Mouse (Mus musculus): ENCODE results near the gene Usp20.

The Usp20 gene

GRCm38 (mm10) chr2:30985111-30986020 is 3.3 kb downstream of the Usp20 start:
- peak in 1 of 2 experiments; percentile 24 for DNase-seq (ENCODE audit: low spot score in 2 of 2)

GRCm38 (mm10) chr2:30990221-30990620 is 8.1 kb downstream of the Usp20 start:
- no peak for DNase-seq (ENCODE audit: low spot score in 2 of 2)

- no peak for DNase-seq (ENCODE audit: low spot score in 2 of 2)
These were observed 12.8 kb downstream of the Usp20 start for GRCm38 (mm10) chr2:30994853-30995252.

GRCm38 (mm10) chr2:30995432-30995996 is 13.4 kb downstream of the Usp20 start:
- DNase-seq (ENCODE audit: low spot score in 2 of 2): no peak

GRCm38 (mm10) chr2:30998443-30999260 is 16.6 kb downstream of the Usp20 start:
- DNase-seq (ENCODE audit: low spot score in 2 of 2): no peak

- no peak for DNase-seq (ENCODE audit: low spot score in 2 of 2)
These were observed 20.8 kb downstream of the Usp20 start for GRCm38 (mm10) chr2:31002857-31003256.

GRCm38 (mm10) chr2:31005453-31005852 is 23.4 kb downstream of the Usp20 start:
- DNase-seq (ENCODE audit: low spot score in 2 of 2): no peak

GRCm38 (mm10) chr2:31006434-31006833 is 24.4 kb downstream of the Usp20 start:
- DNase-seq (ENCODE audit: low spot score in 2 of 2): peak; percentile 23 to 28

GRCm38 (mm10) chr2:31007208-31007607 is 25.1 kb downstream of the Usp20 start:
- DNase-seq (ENCODE audit: low spot score in 2 of 2): no peak

GRCm38 (mm10) chr2:31013371-31014120 is 31.5 kb downstream of the Usp20 start:
- no peak for DNase-seq (ENCODE audit: low spot score in 2 of 2)

GRCm38 (mm10) chr2:31017625-31018317 is 35.7 kb downstream of the Usp20 start:
- no peak for DNase-seq (ENCODE audit: low spot score in 2 of 2)

GRCm38 (mm10) chr2:31018519-31018918 is 36.4 kb downstream of the Usp20 start:
- DNase-seq (ENCODE audit: low spot score in 2 of 2): no peak

GRCm38 (mm10) chr2:31019011-31019410 is 36.9 kb downstream of the Usp20 start:
- DNase-seq (ENCODE audit: low spot score in 2 of 2): no peak

GRCm38 (mm10) chr2:31020202-31020601 is 38.1 kb downstream of the Usp20 start:
- no peak for DNase-seq (ENCODE audit: low spot score in 2 of 2)

GRCm38 (mm10) chr2:31023940-31024339 is 41.9 kb downstream of the Usp20 start:
- no peak for DNase-seq (ENCODE audit: low spot score in 2 of 2)

- peak in 1 of 2 experiments; percentile 56 for DNase-seq (ENCODE audit: low spot score in 2 of 2)
These were observed 42.7 kb downstream of the Usp20 start for GRCm38 (mm10) chr2:31024618-31025370.

GRCm38 (mm10) chr2:31025458-31025857 is 43.4 kb downstream of the Usp20 start:
- DNase-seq (ENCODE audit: low spot score in 2 of 2): no peak

- no peak for DNase-seq (ENCODE audit: low spot score in 2 of 2)
These were observed 44.6 kb downstream of the Usp20 start for GRCm38 (mm10) chr2:31026642-31027041.

- no peak for DNase-seq (ENCODE audit: low spot score in 2 of 2)
These were observed 49.9 kb downstream of the Usp20 start for GRCm38 (mm10) chr2:31031972-31032371.

GRCm38 (mm10) chr2:31036811-31037210 is 54.7 kb downstream of the Usp20 start:
- DNase-seq (ENCODE audit: low spot score in 2 of 2): no peak

Measured in spleen, postnatal 14 days (tissue).